Mouse (Mus musculus) forebrain, embryonic 15.5 days (tissue): ENCODE data around the gene R3hdm2. TPM values are rescaled to one million over a fixed set of nuclear protein-coding genes. Genes with fewer than 3 reads are reported as not detected.

Experiments
- ATAC-seq: fragments of 200-750 bp; cut with Nextera tagmentation; replicated peaks from 2 replicates; pipeline ENCODE4 v1.8.0; 2017; ENCODE audit warnings: mild to moderate bottlenecking, moderate TSS enrichment, moderate library complexity
- H3K27ac ChIP-seq: fragments of 300-500 bp; sonication (generic); replicated peaks from 2 replicates; pipeline ENCODE4 v1.5.1; 2015; ENCODE audit warnings: mild to moderate bottlenecking, inconsistent platforms
- H3K27me3 ChIP-seq: fragments of 300-500 bp; sonication (generic); 2 replicates; pipeline ENCODE4 v1.6.1; 2015; ENCODE audit warnings: inconsistent platforms
- H3K36me3 ChIP-seq: fragments of 300-500 bp; sonication (generic); 2 replicates; pipeline ENCODE4 v1.6.1; 2015; ENCODE audit warnings: mild to moderate bottlenecking, inconsistent platforms
- H3K4me1 ChIP-seq: fragments of 300-500 bp; sonication (generic); 2 replicates; pipeline ENCODE4 v1.6.1; 2015; ENCODE audit warnings: inconsistent platforms
- H3K4me2 ChIP-seq: fragments of 300-500 bp; sonication (generic); replicated peaks from 2 replicates; pipeline ENCODE4 v1.6.1; 2015; ENCODE audit warnings: mild to moderate bottlenecking, inconsistent platforms
- H3K4me3 ChIP-seq: fragments of 300-500 bp; sonication (generic); 2 replicates; pipeline ENCODE4 v1.5.1; 2015; ENCODE audit warnings: mild to moderate bottlenecking, inconsistent platforms
- H3K9ac ChIP-seq: fragments of 300-500 bp; sonication (generic); replicated peaks from 2 replicates; pipeline ENCODE4 v1.6.1; 2015; ENCODE audit warnings: mild to moderate bottlenecking, inconsistent platforms
- H3K9me3 ChIP-seq: fragments of 300-500 bp; sonication (generic); 2 replicates; pipeline ENCODE4 v1.6.1; 2016; ENCODE audit warnings: inconsistent platforms
- WGBS: fragments of 180-500 bp; shearing (Covaris S2); methylation state at CpG from one replicate; pipeline ENCODE4 v1.1.7; 2015; ENCODE audit warnings: mixed read lengths; 5-methylcytosine and 5-hydroxymethylcytosine counted together
- polyA plus RNA-seq: library from polyadenylated mRNA; unstranded; fragments of >200 nt; fragmentation: Nextera tagmentation; extraction: Ambion mirVana; gene quantifications from 2 replicates; pipeline ENCODE4 v1.2.1, GENCODE M21; 2015

Gene R3hdm2
- polyA plus RNA-seq, 1 experiment from 2014 or later = 43.6 TPM

- Histone ChIP-seq H3K27ac (no peak overlapping the region), H3K4me3 (0 out of 2 replicates have a peak overlapping the region, but pooled peaks have one; percentile 4), H3K4me1 (peaks cover 64% of the 10 kb centered on the region), H3K4me2 (peak overlapping the region; percentile 20), H3K9me3 (no peaks in the 10 kb centered on the region), H3K27me3 (peaks cover 59% of the 10 kb centered on the region), H3K9ac (no peak overlapping the region; the same call in 1 of the 2 replicates), H3K36me3 (no peaks in the 10 kb centered on the region)
- peak; percentile 21; the same call in 1 of the 2 replicates for ATAC-seq
- whole genome bisulfite sequencing = 5% methylated on average over 17 of the region's 17 CpGs
These were observed 147.4 kb downstream of the R3hdm2 start for GRCm38 (mm10) chr10:127527481-127527880.

GRCm38 (mm10) chr10:127530945-127531344 is 150.8 kb downstream of the R3hdm2 start:
- Histone ChIP-seq H3K36me3 (no peaks in the 10 kb centered on the region), H3K27ac (no peak overlapping the region), H3K4me2 (peak overlapping the region; percentile 40), H3K4me1 (peaks cover 73% of the 10 kb centered on the region), H3K4me3 (peak overlapping the region; percentile 29), H3K9ac (peak overlapping the region; percentile 19), H3K9me3 (no peaks in the 10 kb centered on the region), H3K27me3 (peaks cover 80% of the 10 kb centered on the region)
- no peak for ATAC-seq
- 3% methylated on average over 25 of the region's 25 CpGs for WGBS

GRCm38 (mm10) chr10:127531548-127531947 is 151.4 kb downstream of the R3hdm2 start:
- Histone ChIP-seq H3K27ac (no peak overlapping the region), H3K27me3 (peaks cover 78% of the 10 kb centered on the region), H3K9ac (no peak overlapping the region), H3K4me3 (peak overlapping the region; percentile 29), H3K9me3 (no peaks in the 10 kb centered on the region), H3K4me1 (peaks cover 73% of the 10 kb centered on the region), H3K36me3 (no peaks in the 10 kb centered on the region), H3K4me2 (peak overlapping the region; percentile 40)
- 3% methylated on average over 4 of the region's 4 CpGs for WGBS
- ATAC-seq = no peak

DNA sequence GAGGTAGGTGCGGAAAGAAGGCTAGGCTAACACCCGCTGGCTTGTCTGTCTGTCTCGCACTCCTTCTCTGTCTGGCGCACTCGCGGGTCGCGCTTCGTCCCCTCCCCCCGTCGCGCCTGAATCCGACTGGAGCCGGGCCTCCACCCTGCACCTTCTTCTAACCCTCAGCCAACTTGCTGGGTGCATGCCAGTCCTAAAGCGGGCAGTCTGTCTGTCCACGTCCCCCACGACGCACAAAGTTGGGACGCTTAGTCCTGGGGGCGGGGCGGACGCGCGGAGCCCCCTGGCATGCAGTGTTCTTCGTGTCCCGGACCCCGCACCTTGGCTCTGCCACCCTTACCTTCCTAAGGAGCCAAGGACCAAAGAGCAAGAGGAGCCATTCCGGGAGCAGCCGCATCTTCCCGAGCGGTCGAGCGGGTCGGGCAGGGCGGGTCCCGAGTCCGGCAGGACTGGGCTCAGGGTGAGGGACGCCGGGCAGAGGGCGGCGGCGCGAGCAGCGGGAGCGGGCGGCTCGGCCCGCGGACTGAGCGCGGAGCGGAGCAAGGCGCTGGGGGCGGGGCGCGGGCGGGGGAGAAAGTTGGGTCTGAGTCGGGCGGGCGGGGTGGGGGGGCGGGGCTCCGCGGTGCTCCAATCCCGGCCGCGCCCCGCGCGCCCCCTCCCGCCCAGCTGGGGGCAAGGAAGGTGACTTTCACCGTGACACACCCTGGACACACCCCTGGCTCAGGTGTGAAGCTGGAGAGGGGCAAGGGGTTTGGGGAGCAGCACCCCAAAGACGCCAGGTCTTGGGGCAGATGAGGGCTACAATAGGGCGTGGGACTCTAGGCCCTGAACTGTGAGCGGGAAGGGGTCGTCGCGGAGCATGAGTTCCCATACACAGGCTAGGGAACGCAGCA is 154.2 kb downstream of the R3hdm2 start, which contains the start of gene Nxph4:
Gene Nxph4 (minus strand): TSS at position 524 of the 893 bp plus-strand sequence.
- Histone ChIP-seq H3K4me3 (peak within 1 kb of the TSS; percentile 56), H3K4me2 (peak within 1 kb of the TSS; percentile 94), H3K9me3 (no peaks in the 10 kb centered on the region), H3K9ac (peak within 1 kb of the TSS; percentile 57), H3K27me3 (peaks cover 54% of the 10 kb centered on the region), H3K36me3 (peaks cover 10% of the 10 kb centered on the region), H3K27ac (peak within 1 kb of the TSS; percentile 43), H3K4me1 (peaks cover 61% of the 10 kb centered on the region)
- under 1% methylated on average over 59 of the region's 78 CpGs for WGBS
- 0 out of 2 replicates have a peak, but pooled peaks have one; percentile 12 for ATAC-seq

DNA sequence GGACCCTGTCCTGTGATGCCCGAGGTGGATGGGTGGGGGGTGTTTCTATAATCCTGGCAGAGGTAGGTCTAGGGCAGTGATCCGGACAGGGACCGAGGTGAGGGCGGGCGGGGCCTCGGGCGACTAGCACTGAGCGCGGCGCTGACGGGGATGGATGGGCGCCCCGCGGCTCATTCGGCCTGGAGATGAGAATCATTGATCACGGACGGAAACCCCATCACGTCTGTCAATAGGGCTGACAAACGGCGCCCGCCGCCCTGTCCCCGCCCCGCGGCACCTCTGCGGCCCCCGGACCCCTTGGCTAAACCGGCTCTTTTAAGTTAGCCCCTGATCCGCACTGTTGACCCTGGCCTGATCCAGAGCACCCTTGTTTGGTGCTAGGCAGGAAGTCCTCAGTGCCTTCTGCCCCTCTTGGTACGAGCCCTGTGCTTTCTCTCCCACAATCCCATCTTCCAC is 154.8 kb downstream of the R3hdm2 start:
- H3K27me3 ChIP-seq = peaks cover 47% of the 10 kb centered on the region
- WGBS = 1% methylated on average over 28 of the region's 30 CpGs
- H3K4me2 ChIP-seq = peak overlapping the region; percentile 94
- no peaks in the 10 kb centered on the region for H3K9me3 ChIP-seq
- peaks cover 17% of the 10 kb centered on the region for H3K36me3 ChIP-seq
- H3K27ac ChIP-seq = no peak overlapping the region; the same call in 1 of the 2 replicates
- peaks cover 57% of the 10 kb centered on the region for H3K4me1 ChIP-seq
- peak overlapping the region; percentile 57 for H3K9ac ChIP-seq
- no peak for ATAC-seq
- peak overlapping the region; percentile 56 for H3K4me3 ChIP-seq

- WGBS = 11% methylated on average over 8 of the region's 8 CpGs
- H3K4me1 ChIP-seq = peaks cover 42% of the 10 kb centered on the region
- ATAC-seq = peak; percentile 51
- no peak overlapping the region for H3K4me3 ChIP-seq
- H3K36me3 ChIP-seq = peaks cover 33% of the 10 kb centered on the region
- peak overlapping the region; percentile 43; the same call in 1 of the 2 replicates for H3K27ac ChIP-seq
- H3K9ac ChIP-seq = no peak overlapping the region
- no peaks in the 10 kb centered on the region for H3K9me3 ChIP-seq
- H3K27me3 ChIP-seq = peaks cover 41% of the 10 kb centered on the region
- H3K4me2 ChIP-seq = 0 out of 2 replicates have a peak overlapping the region, but pooled peaks have one; percentile 14
These were observed 156.6 kb downstream of the R3hdm2 start for GRCm38 (mm10) chr10:127536586-127537314.

- Histone ChIP-seq H3K27ac (peak overlapping the region; percentile 56), H3K4me1 (peaks cover 42% of the 10 kb centered on the region)
- 22% methylated on average over 7 of the region's 7 CpGs for WGBS
These were observed 157.9 kb downstream of the R3hdm2 start for GRCm38 (mm10) chr10:127537854-127538583.

DNA sequence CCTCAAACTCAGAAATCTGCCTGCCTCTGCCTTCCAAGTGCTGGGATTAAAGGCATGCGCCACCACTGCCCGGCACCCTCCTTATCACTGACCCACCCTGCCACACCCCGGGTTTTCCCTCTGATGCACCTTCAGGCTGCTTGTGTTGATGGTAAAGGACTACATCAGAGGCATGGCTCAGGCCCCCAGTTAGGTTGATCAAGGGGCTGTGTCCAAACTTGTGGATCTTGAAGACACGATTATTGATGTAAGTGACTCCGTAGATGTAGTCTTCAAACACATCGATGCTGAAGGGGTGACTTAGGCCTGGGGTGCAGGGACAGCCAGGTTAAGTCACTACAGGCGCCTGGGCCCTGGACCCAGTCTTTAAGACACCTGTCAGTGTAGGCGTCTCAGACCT is 161.4 kb downstream of the R3hdm2 start:
- no peak overlapping the region for H3K4me3 ChIP-seq
- no peak overlapping the region for H3K4me2 ChIP-seq
- peaks cover 78% of the 10 kb centered on the region for H3K36me3 ChIP-seq
- ATAC-seq = no peak
- peaks cover 11% of the 10 kb centered on the region for H3K4me1 ChIP-seq
- H3K9ac ChIP-seq = no peak overlapping the region
- no peaks in the 10 kb centered on the region for H3K27me3 ChIP-seq
- H3K9me3 ChIP-seq = no peaks in the 10 kb centered on the region
- H3K27ac ChIP-seq = no peak overlapping the region
- WGBS = 96% methylated on average over 8 of the region's 8 CpGs

More at GRCm38 (mm10) chr10:127537854-127538583, 157.9 kb downstream of the R3hdm2 start:
- Histone ChIP-seq H3K27me3 (peaks cover 28% of the 10 kb centered on the region), H3K4me2 (no peak overlapping the region), H3K36me3 (peaks cover 45% of the 10 kb centered on the region), H3K9ac (no peak overlapping the region), H3K9me3 (no peaks in the 10 kb centered on the region), H3K4me3 (no peak overlapping the region)
- peak; percentile 23; the same call in 1 of the 2 replicates for ATAC-seq

- Histone ChIP-seq H3K4me1 (peaks cover 5% of the 10 kb centered on the region), H3K36me3 (peaks cover 84% of the 10 kb centered on the region), H3K9me3 (no peaks in the 10 kb centered on the region), H3K27me3 (no peaks in the 10 kb centered on the region), H3K27ac (no peak overlapping the region), H3K4me2 (no peak overlapping the region), H3K9ac (no peak overlapping the region), H3K4me3 (no peak overlapping the region)
- 66% methylated on average over 13 of the region's 13 CpGs for WGBS
- ATAC-seq = no peak
These were observed 162.0 kb downstream of the R3hdm2 start for GRCm38 (mm10) chr10:127542084-127542483.

DNA sequence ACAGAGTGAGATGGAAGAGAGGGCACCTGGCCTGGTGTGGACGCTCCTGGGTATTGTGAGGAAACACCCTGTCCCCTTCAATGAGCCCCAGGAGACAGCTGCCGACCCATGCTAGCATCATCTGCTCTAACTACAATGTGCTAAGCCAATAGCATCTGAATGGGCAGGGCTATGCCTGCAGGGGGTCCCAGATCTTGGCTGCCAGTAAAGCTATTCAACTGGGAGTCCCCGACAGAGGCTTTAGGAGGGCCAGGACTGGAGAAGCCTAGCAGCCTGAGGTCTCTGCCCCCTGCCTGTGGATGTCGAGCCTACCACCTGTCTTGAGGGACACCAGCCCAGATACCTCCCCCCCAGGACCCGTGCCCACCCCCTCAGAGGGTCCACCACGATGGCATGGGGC is 162.6 kb downstream of the R3hdm2 start:
- Histone ChIP-seq H3K27me3 (no peaks in the 10 kb centered on the region), H3K4me1 (peaks cover 2% of the 10 kb centered on the region), H3K9ac (no peak overlapping the region), H3K4me2 (no peak overlapping the region), H3K36me3 (peaks cover 90% of the 10 kb centered on the region), H3K27ac (no peak overlapping the region), H3K4me3 (no peak overlapping the region), H3K9me3 (no peaks in the 10 kb centered on the region)
- ATAC-seq = no peak
- 42% methylated on average over 6 of the region's 6 CpGs for WGBS

DNA sequence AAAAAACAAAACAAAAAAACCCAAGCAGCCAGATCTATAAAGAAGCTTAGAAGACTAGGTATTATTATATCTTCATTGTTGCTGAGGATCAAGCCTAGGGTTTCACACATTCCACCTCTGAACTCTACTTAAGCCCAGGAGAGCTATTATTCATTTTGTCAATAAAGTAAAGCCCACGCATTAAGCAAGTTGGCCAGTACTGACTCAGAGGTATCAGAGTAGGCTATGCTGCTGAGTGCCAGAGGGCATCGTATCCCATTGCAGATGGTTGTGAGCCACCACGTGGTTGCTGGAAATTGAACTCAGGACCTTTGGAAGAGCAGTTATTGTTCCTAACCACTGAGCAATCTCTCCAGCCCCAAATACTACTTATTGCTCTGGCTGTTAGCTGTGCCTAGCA is 163.8 kb downstream of the R3hdm2 start:
- WGBS = 83% methylated on average over 3 of the region's 3 CpGs
- no peaks in the 10 kb centered on the region for H3K27me3 ChIP-seq
- no peaks in the 10 kb centered on the region for H3K9me3 ChIP-seq
- H3K9ac ChIP-seq = no peak overlapping the region
- peaks cover 95% of the 10 kb centered on the region for H3K36me3 ChIP-seq
- ATAC-seq = no peak
- H3K4me1 ChIP-seq = no peaks in the 10 kb centered on the region
- no peak overlapping the region for H3K4me2 ChIP-seq
- no peak overlapping the region for H3K27ac ChIP-seq
- no peak overlapping the region for H3K4me3 ChIP-seq
